Mouse (Mus musculus) hindbrain, postnatal 0 days (tissue): ENCODE results near the gene Kcnab1. TPM values are rescaled to one million over a fixed set of nuclear protein-coding genes. Genes with fewer than 3 reads are reported as not detected.

Experiments used
- ATAC-seq: fragments of 200-750 bp; cut with Nextera tagmentation; 2 replicates; pipeline ENCODE4 v1.8.0; 2017; ENCODE audit warnings: mild to moderate bottlenecking, moderate TSS enrichment, moderate library complexity
- DNase-seq: peaks from one replicate; pipeline ENCODE4 v3.0.0-alpha.2; 2015; ENCODE audit warnings: low spot score
- H3K27ac ChIP-seq: fragments of 300-500 bp; sonication (generic); 2 replicates; pipeline ENCODE4 v1.5.1; 2014; ENCODE audit warnings: mild to moderate bottlenecking
- H3K27me3 ChIP-seq: fragments of 300-500 bp; sonication (generic); 2 replicates; pipeline ENCODE4 v1.6.1; 2014; ENCODE audit warnings: low read length, mixed read lengths; ENCODE audit not compliant: insufficient read depth
- H3K36me3 ChIP-seq: fragments of 300-500 bp; sonication (generic); 2 replicates; pipeline ENCODE4 v1.6.1; 2014; ENCODE audit warnings: low read length, mixed read lengths; ENCODE audit not compliant: insufficient read depth
- H3K4me1 ChIP-seq: fragments of 300-500 bp; sonication (generic); 2 replicates; pipeline ENCODE4 v1.6.1; 2014; ENCODE audit warnings: antibody characterized with exemption, low read length, mixed read lengths; ENCODE audit not compliant: insufficient read depth
- H3K4me2 ChIP-seq: fragments of 300-500 bp; sonication (generic); 2 replicates; pipeline ENCODE4 v1.6.1; 2014; ENCODE audit warnings: low read depth, mild to moderate bottlenecking, low read length, moderate library complexity, mixed read lengths
- H3K4me3 ChIP-seq: fragments of 300-500 bp; sonication (generic); 2 replicates; pipeline ENCODE4 v1.5.1; 2014; ENCODE audit warnings: low read length
- H3K9ac ChIP-seq: fragments of 300-500 bp; sonication (generic); replicated peaks from 2 replicates; pipeline ENCODE4 v1.6.1; 2014; ENCODE audit warnings: mild to moderate bottlenecking, low read length, moderate library complexity, mixed read lengths
- H3K9me3 ChIP-seq: fragments of 300-500 bp; sonication (generic); 2 replicates; pipeline ENCODE4 v1.6.1; 2016; ENCODE audit warnings: low read length, mixed read lengths
- CTCF ChIP-seq: IDR thresholded peaks from 2 replicates; pipeline ENCODE4 v1.5.1; 2016; ENCODE audit warnings: antibody characterized with exemption, control low read depth, low read depth
- WGBS: fragments of 180-500 bp; shearing (Covaris S2); extraction: QIAGEN DNeasy Blood & Tissue Kit; methylation state at CpG from one replicate; pipeline ENCODE4 v1.1.7; 2014; 5-methylcytosine and 5-hydroxymethylcytosine counted together
- polyA plus RNA-seq: library from polyadenylated mRNA; unstranded; fragments of >200 nt; fragmentation: Nextera tagmentation; extraction: Ambion mirVana; gene quantifications from 2 replicates; pipeline ENCODE4 v1.2.1, GENCODE M21; 2015
- total RNA-seq: library from RNA; depleted of rRNA; stranded (reverse); fragments of >200 nt; gene quantifications from 2 replicates; pipeline ENCODE4 v1.2.3, GENCODE M21; 2014

Kcnab1 gene
- total and polyA plus RNA-seq, 2 experiments from 2014 or later, result 6.3 to 11.3 TPM

DNA sequence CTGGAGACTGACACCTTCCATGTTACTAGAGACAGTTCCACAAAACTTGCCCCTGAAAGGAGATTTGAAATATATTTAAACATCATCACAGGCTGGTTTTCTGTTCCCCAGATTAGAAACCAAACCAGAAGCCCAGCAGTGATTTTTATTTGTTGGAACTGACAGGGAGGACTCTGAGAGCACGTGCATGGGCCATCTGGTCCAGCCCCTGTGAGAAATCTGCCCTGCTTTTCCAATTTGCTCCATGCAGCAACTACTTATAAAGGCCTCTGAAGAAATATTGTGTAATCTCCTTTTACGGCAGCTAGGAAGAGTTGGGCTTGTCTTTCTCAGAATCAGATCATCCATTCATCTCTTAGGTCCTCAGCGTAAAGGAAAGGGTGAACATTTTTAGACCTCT lies 7.8 kb downstream of the Kcnab1 start:
- ATAC-seq (no peak), DNase-seq (no peak)
- TF ChIP-seq CTCF, result no peak
- WGBS, result 71% methylated on average over 3 of the region's 3 CpGs
- no peak overlapping the region for H3K4me2 ChIP-seq
- H3K4me1 ChIP-seq, result peaks cover 5% of the 10 kb centered on the region; the same call in 1 of the 2 replicates
- H3K9me3 ChIP-seq, result no peaks in the 10 kb centered on the region
- no peak overlapping the region for H3K9ac ChIP-seq
- H3K27ac ChIP-seq, result no peak overlapping the region
- H3K36me3 ChIP-seq, result no peaks in the 10 kb centered on the region
- no peaks in the 10 kb centered on the region for H3K27me3 ChIP-seq
- no peak overlapping the region for H3K4me3 ChIP-seq

DNA sequence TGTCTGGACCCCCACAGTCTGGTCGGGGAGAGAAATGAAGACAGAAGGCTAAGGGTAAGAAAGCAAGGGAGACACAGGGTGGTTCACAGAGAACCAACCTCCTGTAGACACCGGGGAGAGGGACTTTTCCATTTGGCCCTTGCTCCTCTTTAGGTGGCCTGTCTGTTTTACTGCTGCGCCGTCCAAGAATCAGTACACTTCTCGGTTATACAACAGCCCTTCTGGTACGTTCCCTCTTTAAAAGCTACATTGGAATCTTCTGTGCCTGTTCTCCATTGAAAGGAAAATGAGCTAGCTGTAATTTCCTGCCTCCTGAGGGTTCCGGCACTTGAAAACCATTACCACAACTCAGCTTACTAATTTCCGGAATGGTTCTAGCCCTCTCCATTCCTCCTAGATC lies 8.2 kb downstream of the Kcnab1 start:
- H3K27me3 ChIP-seq, result no peaks in the 10 kb centered on the region
- peaks cover 5% of the 10 kb centered on the region; the same call in 1 of the 2 replicates for H3K4me1 ChIP-seq
- H3K9me3 ChIP-seq, result no peaks in the 10 kb centered on the region
- ATAC-seq, result no peak
- TF ChIP-seq CTCF, result no peak
- H3K4me3 ChIP-seq, result no peak overlapping the region
- no peak overlapping the region for H3K4me2 ChIP-seq
- WGBS, result 81% methylated on average over 8 of the region's 8 CpGs
- no peak overlapping the region for H3K27ac ChIP-seq
- DNase-seq, result no peak
- no peak overlapping the region for H3K9ac ChIP-seq
- no peaks in the 10 kb centered on the region for H3K36me3 ChIP-seq

GRCm38 (mm10) chr3:65124975-65125374 lies 15.8 kb downstream of the Kcnab1 start:
- 0 out of 2 replicates have a peak, but pooled peaks have one; percentile 29 for ATAC-seq
- peak; percentile 67 for DNase-seq

GRCm38 (mm10) chr3:65129625-65130024 lies 20.4 kb downstream of the Kcnab1 start:
- Histone ChIP-seq H3K4me3 (no peak overlapping the region), H3K9ac (no peak overlapping the region), H3K4me1 (no peaks in the 10 kb centered on the region), H3K4me2 (no peak overlapping the region), H3K27me3 (no peaks in the 10 kb centered on the region), H3K36me3 (no peaks in the 10 kb centered on the region), H3K27ac (no peak overlapping the region), H3K9me3 (no peaks in the 10 kb centered on the region)
- WGBS, result 96% methylated on average over 1 of the region's 1 CpGs
- no peak for ATAC-seq
- DNase-seq, result no peak
- no peak for TF ChIP-seq CTCF

More at GRCm38 (mm10) chr3:65124975-65125374, 15.8 kb downstream of the Kcnab1 start:
- H3K4me3 ChIP-seq, result no peak overlapping the region
- no peak overlapping the region for H3K9ac ChIP-seq
- no peaks in the 10 kb centered on the region for H3K9me3 ChIP-seq
- H3K4me1 ChIP-seq, result no peaks in the 10 kb centered on the region
- no peak overlapping the region for H3K4me2 ChIP-seq
- H3K36me3 ChIP-seq, result no peaks in the 10 kb centered on the region
- H3K27ac ChIP-seq, result no peak overlapping the region
- TF ChIP-seq CTCF, result no peak
- H3K27me3 ChIP-seq, result no peaks in the 10 kb centered on the region
- 49% methylated on average over 3 of the region's 3 CpGs for WGBS

GRCm38 (mm10) chr3:65134931-65135330 lies 25.7 kb downstream of the Kcnab1 start:
- no peak overlapping the region for H3K9ac ChIP-seq
- 85% methylated on average over 5 of the region's 5 CpGs for WGBS
- H3K27ac ChIP-seq, result no peak overlapping the region
- no peak overlapping the region for H3K4me2 ChIP-seq
- no peak for DNase-seq
- no peaks in the 10 kb centered on the region for H3K9me3 ChIP-seq
- H3K36me3 ChIP-seq, result no peaks in the 10 kb centered on the region
- TF ChIP-seq CTCF, result no peak
- no peak overlapping the region for H3K4me3 ChIP-seq
- no peaks in the 10 kb centered on the region for H3K4me1 ChIP-seq
- ATAC-seq, result no peak
- H3K27me3 ChIP-seq, result no peaks in the 10 kb centered on the region

DNA sequence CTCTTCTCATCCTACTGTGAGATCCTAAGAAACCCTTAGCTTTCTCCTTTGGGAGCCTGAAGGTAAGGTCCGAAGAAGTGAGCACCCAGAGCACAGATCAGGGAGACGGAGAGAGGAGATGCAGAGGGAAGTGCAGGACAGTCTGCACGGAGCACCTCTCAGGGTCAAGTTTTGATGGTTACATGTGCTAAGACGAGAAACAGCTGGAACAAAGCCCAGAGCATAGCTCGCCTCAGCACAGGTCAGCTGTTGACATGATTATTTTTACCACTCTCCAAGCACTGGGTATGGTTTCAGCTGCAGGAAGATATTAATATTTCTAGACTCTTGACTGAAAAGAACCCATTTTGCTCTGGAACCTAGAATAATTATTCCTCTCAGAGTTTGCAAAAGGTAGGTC lies 27.7 kb downstream of the Kcnab1 start:
- H3K36me3 ChIP-seq, result no peaks in the 10 kb centered on the region
- no peak overlapping the region for H3K9ac ChIP-seq
- ATAC-seq (no peak), DNase-seq (no peak)
- H3K4me1 ChIP-seq, result no peaks in the 10 kb centered on the region
- no peak overlapping the region for H3K4me2 ChIP-seq
- H3K4me3 ChIP-seq, result no peak overlapping the region
- no peak overlapping the region for H3K27ac ChIP-seq
- 87% methylated on average over 5 of the region's 5 CpGs for WGBS
- H3K9me3 ChIP-seq, result no peaks in the 10 kb centered on the region
- H3K27me3 ChIP-seq, result no peaks in the 10 kb centered on the region
- TF ChIP-seq CTCF, result no peak

GRCm38 (mm10) chr3:65138739-65139138 lies 29.6 kb downstream of the Kcnab1 start:
- DNase-seq (no peak), ATAC-seq (no peak)
- Histone ChIP-seq H3K9me3 (no peaks in the 10 kb centered on the region), H3K4me3 (no peak overlapping the region), H3K4me1 (no peaks in the 10 kb centered on the region), H3K27ac (no peak overlapping the region), H3K4me2 (no peak overlapping the region), H3K27me3 (no peaks in the 10 kb centered on the region), H3K36me3 (no peaks in the 10 kb centered on the region), H3K9ac (no peak overlapping the region)
- 85% methylated on average over 3 of the region's 3 CpGs for WGBS
- TF ChIP-seq CTCF, result no peak
